Mouse (Mus musculus): ENCODE measurements around the gene Trit1.
A peak's percentile ranks its signal among the peaks of the same experiment; 100 is the strongest.

The Trit1 gene

GRCm38 (mm10) chr4:123044842-123045241 is 28.4 kb downstream of the Trit1 start:
- DNase-seq (ENCODE audit: low spot score in 2 of 2) = no peak

- DNase-seq (ENCODE audit: low spot score in 2 of 2) = no peak
Observed at GRCm38 (mm10) chr4:123046300-123046699, 29.9 kb downstream of the Trit1 start.

DNA sequence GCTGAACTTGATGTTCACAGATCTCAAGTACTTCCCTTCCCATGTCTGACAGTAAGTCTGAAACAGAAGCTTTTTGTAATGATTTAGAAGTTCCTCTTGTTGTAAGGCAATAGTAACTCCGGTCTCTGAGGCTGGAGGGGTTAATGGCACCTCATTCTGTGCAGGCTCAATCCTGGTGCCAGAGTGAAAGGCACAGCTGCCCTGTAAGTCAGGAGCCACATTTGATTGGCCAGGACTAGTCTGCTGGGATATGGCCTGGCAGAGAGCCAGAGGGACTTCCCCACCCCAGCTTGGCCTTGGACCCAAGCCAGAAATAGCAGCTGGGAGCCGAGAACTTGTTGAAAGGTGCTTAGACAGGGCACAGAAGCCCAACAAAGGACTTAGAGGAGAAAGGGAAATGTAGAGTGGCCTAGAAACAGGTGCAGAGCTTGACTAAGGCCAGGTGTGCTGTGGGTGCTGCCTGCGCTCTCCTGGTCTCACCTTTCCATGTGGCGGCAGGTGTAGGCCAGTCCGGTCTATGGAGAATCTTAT is 34.3 kb downstream of the Trit1 start:
- DNase-seq (ENCODE audit: low spot score in 2 of 2) = peak; percentile 56 to 65

DNA sequence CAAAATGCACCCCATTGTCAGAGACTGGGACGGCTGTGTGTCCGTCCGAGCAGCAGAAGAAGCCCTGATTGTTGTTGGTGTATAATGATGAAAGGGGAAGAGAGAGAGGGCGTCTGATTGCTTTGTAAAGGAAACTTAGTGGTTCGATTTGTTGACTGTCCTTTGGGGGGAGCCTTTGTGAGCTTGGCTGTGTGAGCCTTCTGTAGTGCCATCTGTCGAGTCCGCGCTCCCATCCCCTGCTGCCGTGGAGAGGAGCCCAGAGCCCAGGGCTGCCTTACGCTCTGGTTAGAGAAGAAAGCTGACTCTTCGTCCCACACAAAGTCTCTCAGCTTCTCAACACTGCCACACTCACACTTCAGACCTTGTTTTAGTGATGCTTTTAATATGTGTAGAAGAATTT is 36.8 kb downstream of the Trit1 start:
- DNase-seq (ENCODE audit: low spot score in 2 of 2) = no peak

DNA sequence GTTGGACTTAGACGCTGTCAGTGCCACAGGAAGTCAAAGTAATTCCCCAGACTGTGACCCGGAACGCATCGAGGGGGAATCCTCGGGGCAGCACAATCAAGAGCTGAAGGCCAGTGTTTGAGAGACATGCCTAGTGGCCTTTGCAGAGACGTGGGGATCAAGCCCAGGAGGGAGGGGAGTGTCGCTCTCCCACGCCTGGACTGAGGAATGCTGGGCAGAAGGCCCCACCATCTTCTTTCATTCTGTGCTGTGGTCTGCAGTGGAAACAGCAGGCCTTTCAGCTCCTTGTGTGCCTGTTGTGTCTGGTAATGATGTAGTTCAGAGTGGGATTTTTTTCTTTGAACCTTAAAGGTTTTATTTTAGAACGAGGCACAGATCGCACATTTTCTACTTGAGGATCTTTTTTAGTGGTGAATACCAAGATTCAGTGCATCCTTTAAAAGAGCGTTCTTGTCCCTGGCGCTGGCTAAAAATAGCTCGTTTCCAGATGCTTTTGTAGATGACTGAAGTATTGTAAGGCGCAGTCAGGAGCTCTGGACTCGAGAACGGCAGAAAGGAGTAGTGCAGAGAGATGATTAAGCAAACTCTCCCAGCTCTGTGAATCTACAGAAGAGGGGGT is 37.9 kb downstream of the Trit1 start:
- no peak for DNase-seq (ENCODE audit: low spot score in 2 of 2)

DNA sequence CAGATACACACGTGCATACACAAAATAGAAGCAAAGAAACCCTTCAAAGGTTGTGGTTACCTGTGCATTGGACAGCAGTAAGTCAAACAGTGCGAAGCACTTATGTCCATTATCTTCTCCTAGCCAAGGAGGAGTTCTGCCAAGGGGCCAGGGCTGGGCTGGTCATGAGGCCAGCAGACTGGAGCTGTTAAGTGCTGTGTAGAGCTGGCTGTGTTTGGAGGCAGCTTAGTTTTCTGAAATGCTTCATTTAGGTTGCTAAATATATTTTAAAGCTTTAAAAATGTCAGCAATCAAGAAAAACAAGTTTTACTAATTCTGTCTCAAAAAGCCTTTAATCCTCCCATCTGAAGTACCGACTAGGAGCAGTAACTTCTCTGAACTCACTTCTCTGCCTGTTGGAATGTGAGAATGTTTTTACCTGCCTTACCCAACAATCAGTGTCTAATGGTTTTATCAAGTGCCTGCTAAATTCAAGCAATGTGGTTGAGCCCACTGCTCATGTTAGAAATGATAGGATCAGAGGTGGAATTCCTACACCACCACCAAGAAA is 40.2 kb downstream of the Trit1 start:
- no peak for DNase-seq (ENCODE audit: low spot score in 2 of 2)

DNA sequence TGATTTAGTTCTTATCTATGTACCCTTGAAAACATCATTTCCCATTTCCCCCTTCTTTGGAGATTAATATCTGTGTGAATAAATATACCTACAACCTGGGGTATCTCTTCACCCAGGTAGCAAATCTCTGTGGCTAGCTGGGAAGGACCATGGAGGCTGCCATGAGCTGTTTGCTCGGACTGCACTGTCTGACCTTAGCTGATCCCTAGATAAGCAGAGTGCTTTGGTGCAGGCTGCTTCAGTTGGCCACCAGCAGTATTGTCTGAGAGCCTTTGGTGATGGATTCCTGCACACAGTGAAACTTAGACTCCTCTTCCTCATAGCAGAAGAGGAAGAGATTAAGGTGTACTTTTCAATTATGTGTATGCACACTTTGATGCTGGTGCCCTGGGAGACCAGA is 41.6 kb downstream of the Trit1 start:
- DNase-seq (ENCODE audit: low spot score in 2 of 2) = no peak

GRCm38 (mm10) chr4:123061744-123062143 is 45.3 kb downstream of the Trit1 start:
- DNase-seq (ENCODE audit: low spot score in 2 of 2) = no peak

DNA sequence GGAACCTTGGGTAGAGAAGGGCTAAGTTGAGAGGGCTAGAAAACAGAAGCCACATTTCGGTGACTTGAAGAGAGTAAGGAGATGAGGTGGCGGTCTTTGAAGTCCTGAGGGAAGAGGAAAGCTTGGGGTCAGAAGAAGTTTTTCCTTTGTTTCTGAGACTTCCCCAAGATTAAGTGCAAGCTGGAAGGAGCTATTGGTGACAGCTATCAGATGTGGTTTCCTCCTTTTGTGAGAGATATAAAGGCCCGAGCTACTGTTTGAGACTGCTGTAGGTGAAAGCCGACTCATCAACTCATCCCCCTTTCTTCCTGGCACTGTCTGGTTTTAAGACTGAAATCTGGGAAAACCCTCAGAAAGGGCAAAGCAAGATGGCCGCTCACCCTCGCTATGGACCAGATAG is 52.2 kb downstream of the Trit1 start:
- no peak for DNase-seq (ENCODE audit: low spot score in 2 of 2)

GRCm38 (mm10) chr4:123071266-123071966 is 55.0 kb downstream of the Trit1 start:
- DNase-seq (ENCODE audit: low spot score in 2 of 2) = peak; percentile 58 to 67

GRCm38 (mm10) chr4:123076928-123077327 is 60.5 kb downstream of the Trit1 start:
- DNase-seq (ENCODE audit: low spot score in 2 of 2) = no peak

- no peak for DNase-seq (ENCODE audit: low spot score in 2 of 2)
Observed at GRCm38 (mm10) chr4:123078231-123078630, 61.8 kb downstream of the Trit1 start.

DNA sequence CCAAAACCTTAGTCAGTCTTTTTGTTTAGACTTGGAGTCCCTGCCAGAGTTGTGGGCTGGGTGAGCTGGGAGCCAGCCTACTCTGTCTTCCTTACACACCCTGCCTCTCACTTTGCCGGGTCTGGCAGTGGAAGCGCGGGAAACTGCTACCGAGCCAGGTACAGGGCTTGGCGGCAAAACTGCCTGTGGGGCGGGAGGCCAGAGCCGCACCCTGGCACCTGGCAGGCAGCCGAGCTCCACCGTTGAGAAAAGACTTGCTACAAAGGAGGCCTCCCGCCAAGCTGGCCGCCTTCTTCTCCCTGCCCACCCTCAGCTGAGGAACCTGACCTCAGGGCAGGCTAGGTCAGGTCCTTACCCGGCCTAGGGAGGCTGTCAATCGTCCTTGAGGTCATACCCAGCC is 64.4 kb downstream of the Trit1 start:
- DNase-seq (ENCODE audit: low spot score in 2 of 2) = peak; percentile 40 to 59

GRCm38 (mm10) chr4:123082283-123083163 is 66.1 kb downstream of the Trit1 start:
- peak; percentile 60 to 63 for DNase-seq (ENCODE audit: low spot score in 2 of 2)

GRCm38 (mm10) chr4:123083323-123083902 is 67.0 kb downstream of the Trit1 start:
- no peak for DNase-seq (ENCODE audit: low spot score in 2 of 2)

GRCm38 (mm10) chr4:123085290-123085689 is 68.9 kb downstream of the Trit1 start:
- DNase-seq (ENCODE audit: low spot score in 2 of 2) = no peak

DNA sequence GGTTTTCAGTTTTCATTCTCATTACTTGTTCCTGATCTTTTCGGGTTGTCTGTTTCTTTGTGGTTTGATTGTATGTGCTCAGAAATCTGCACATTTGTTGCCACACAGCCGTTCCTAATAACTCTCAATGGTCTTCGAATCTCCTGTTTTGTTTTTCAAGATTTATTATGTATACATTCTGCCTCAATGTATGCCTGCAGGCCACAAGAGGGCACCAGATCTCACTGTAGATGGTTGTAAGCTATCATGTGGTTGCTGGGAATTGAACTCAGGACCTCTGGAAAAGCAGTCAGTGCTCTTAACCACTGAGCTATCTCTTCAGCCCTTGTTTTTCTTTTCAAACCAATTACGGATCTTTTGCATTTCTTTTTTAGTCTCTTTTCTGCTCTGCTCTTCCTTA is 70.0 kb downstream of the Trit1 start:
- DNase-seq (ENCODE audit: low spot score in 2 of 2) = no peak

DNA sequence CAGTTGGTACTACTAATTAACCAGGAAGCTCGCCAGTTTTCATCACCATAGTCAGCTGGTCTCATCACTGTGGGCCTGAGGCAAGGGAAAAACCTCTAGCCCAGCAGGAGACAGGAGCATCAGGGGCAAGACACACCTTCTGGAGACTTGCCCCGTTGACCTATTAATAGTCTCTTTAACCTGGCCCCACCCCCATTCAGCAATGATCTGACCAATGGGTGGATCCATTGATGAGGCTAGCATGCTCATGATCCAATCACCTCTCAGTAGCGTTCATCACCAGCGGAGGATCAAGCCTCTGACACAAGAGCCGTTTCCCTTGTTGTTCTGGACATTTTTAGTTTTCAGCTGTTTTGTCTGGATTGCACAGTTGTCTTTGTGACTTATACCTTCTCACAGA is 76.2 kb downstream of the Trit1 start:
- DNase-seq (ENCODE audit: low spot score in 2 of 2) = no peak

DNA sequence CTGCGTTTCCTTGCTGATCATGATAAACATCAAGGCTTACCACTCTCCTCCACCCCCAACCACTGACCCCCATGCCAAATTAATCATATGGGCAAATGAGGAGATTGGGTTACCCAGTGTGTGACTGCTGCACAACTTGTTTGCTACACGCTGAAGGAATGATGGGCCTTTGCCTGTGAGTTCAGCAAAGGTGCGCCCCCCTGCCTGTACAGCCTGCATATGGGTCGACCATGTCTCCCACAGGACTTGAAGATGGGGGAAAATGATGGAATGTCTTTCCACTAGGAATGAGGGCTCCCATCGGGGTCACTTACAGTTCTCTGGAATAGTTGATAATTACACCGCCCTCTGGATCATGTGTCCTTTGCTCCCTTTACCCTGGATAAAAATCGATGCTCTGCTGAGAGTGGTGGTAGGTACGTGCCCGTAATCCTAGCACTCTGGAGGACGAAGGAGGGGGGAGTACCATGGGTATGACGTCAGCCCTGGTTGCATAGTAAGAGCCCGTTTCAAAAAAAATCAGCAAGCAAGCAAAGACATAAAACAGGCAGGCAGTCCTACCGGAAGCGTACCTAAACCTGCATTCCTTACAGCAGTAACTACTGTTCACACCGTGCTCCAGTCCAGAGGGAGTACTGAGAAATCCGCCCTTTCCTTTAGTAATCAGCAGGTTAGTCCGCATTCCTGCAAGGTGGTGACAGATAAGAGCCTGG is 76.8 kb downstream of the Trit1 start:
- no peak for DNase-seq (ENCODE audit: low spot score in 2 of 2)

- DNase-seq (ENCODE audit: low spot score in 2 of 2) = no peak
Observed at GRCm38 (mm10) chr4:123093869-123094268, 77.5 kb downstream of the Trit1 start.

Measured in spleen, postnatal 36 days (tissue).